In the genomic region with DNA sequence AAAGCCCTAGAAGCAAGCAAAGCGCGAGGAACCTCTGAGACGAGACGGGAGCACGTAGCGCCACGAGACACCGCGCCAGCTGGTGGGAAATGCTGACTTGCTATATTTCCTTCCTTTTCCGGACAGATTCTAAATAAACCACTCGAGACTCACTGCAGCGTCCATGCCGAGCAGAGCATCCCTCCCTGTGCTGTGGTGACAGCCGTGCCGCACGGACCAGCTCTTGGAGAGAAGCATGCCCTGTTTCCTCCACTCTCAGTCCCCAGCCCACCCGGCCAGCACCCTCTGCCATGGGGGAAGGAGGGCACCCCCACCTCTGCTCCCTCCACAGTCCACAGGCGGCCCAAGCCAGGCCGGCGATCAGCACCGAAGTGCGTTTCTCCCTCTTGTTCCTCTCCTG, we compare ENCODE assay signal across 9 mouse cellular contexts. TPM values are rescaled to one million over a fixed set of nuclear protein-coding genes. Genes with fewer than 3 reads are reported as not detected.
DNase-seq lines count a peak whose midpoint lies in the region; ATAC-seq and TF ChIP-seq lines count a peak whose summit lies in the region.
"Had no signal": no experiment of that assay in that cellular context is flagged by ENCODE, and none has a peak within 500 bp of the region (broad histone marks: within the 10 kb centered on the region; RNA-seq: fewer than 3 reads in every experiment).

No protein-coding gene starts in this region.

- H3K27ac ChIP-seq in heart, embryonic 13.5 days (replicated peaks) = peak overlapping the region; percentile 8; the same call in 1 of the 2 replicates
- no peak overlapping the region for H3K27ac ChIP-seq in midbrain, embryonic 13.5 days
- no peak overlapping the region for H3K27ac ChIP-seq in midbrain, embryonic 16.5 days (ENCODE audit: low read length)
- no peak overlapping the region for H3K27ac ChIP-seq in hindbrain, postnatal 0 days
- H3K27ac ChIP-seq in neural tube, embryonic 15.5 days (replicated peaks) = no peak overlapping the region; the same call in 1 of the 2 replicates
- no peak overlapping the region for H3K27ac ChIP-seq in kidney, embryonic 14.5 days (ENCODE audit: low read depth, low read length)

- WGBS in heart, embryonic 13.5 days = 69% methylated on average over 22 of the region's 22 CpGs
- 89% methylated on average over 22 of the region's 22 CpGs for WGBS in midbrain, embryonic 13.5 days
- 81% methylated on average over 22 of the region's 22 CpGs for WGBS in midbrain, embryonic 16.5 days
- WGBS in hindbrain, postnatal 0 days = 82% methylated on average over 22 of the region's 22 CpGs
- 83% methylated on average over 22 of the region's 22 CpGs for WGBS in neural tube, embryonic 15.5 days
- 87% methylated on average over 22 of the region's 22 CpGs for whole genome bisulfite sequencing in kidney, embryonic 14.5 days

- H3K9ac ChIP-seq in heart, embryonic 13.5 days = peak overlapping the region; percentile 40; the same call in 1 of the 2 replicates
- no peak overlapping the region for H3K9ac ChIP-seq in midbrain, embryonic 13.5 days (replicated peaks)
- no peak overlapping the region for H3K9ac ChIP-seq in midbrain, embryonic 16.5 days (ENCODE audit: low read depth, low read length)
- no peak overlapping the region for H3K9ac ChIP-seq in hindbrain, postnatal 0 days (replicated peaks; ENCODE audit: low read length)
- H3K9ac ChIP-seq in neural tube, embryonic 15.5 days (replicated peaks) = no peak overlapping the region
- no peak overlapping the region for H3K9ac ChIP-seq in kidney, embryonic 14.5 days (ENCODE audit: low read depth, low read length)

- no peaks in the 10 kb centered on the region for H3K27me3 ChIP-seq in heart, embryonic 13.5 days (replicated peaks)
- no peaks in the 10 kb centered on the region for H3K27me3 ChIP-seq in midbrain, embryonic 13.5 days
- 0 out of 2 replicates have a peak, but pooled peaks cover 1% of the 10 kb centered on the region for H3K27me3 ChIP-seq in midbrain, embryonic 16.5 days (ENCODE audit: control insufficient read depth, insufficient read depth, low read depth, low read length)
- no peaks in the 10 kb centered on the region for H3K27me3 ChIP-seq in hindbrain, postnatal 0 days (ENCODE audit: insufficient read depth, low read length)
- H3K27me3 ChIP-seq in neural tube, embryonic 15.5 days (replicated peaks) = no peaks in the 10 kb centered on the region
- no peaks in the 10 kb centered on the region for H3K27me3 ChIP-seq in kidney, embryonic 14.5 days (ENCODE audit: control insufficient read depth, insufficient read depth, low read length)

- no peak for DNase-seq in heart, postnatal 14 days
- DNase-seq in hindbrain, postnatal 0 days (ENCODE audit: low spot score) = peak; percentile 27
- no peak for DNase-seq in embryo, embryonic 9.5 days (ENCODE audit: extremely low spot score)
- DNase-seq: gastrocnemius, postnatal 25 days had no signal

- TF ChIP-seq CTCF in hindbrain, postnatal 0 days (IDR thresholded peaks at IDR 0.05; ENCODE audit: low read depth) = no peak

- H3K4me2 ChIP-seq in heart, embryonic 13.5 days = peak overlapping the region; percentile 51
- H3K4me2 ChIP-seq in midbrain, embryonic 13.5 days (replicated peaks) = no peak overlapping the region
- H3K4me2 ChIP-seq in midbrain, embryonic 16.5 days (ENCODE audit: low read length) = no peak overlapping the region
- H3K4me2 ChIP-seq in hindbrain, postnatal 0 days (ENCODE audit: low read depth, low read length) = peak overlapping the region; percentile 5; the same call in 1 of the 2 replicates
- H3K4me2 ChIP-seq in neural tube, embryonic 15.5 days = 0 out of 2 replicates have a peak overlapping the region, but pooled peaks have one; percentile 6
- no peak overlapping the region for H3K4me2 ChIP-seq in kidney, embryonic 14.5 days (replicated peaks; ENCODE audit: low read depth, low read length)

- no peaks in the 10 kb centered on the region for H3K36me3 ChIP-seq in heart, embryonic 13.5 days
- H3K36me3 ChIP-seq in midbrain, embryonic 13.5 days = no peaks in the 10 kb centered on the region
- no peaks in the 10 kb centered on the region for H3K36me3 ChIP-seq in midbrain, embryonic 16.5 days (ENCODE audit: control insufficient read depth, insufficient read depth, low read length)
- no peaks in the 10 kb centered on the region for H3K36me3 ChIP-seq in hindbrain, postnatal 0 days (ENCODE audit: insufficient read depth, low read length)
- no peaks in the 10 kb centered on the region for H3K36me3 ChIP-seq in neural tube, embryonic 15.5 days
- H3K36me3 ChIP-seq in kidney, embryonic 14.5 days (ENCODE audit: control insufficient read depth, insufficient read depth, low read length) = no peaks in the 10 kb centered on the region

- H3K4me3 ChIP-seq in heart, embryonic 13.5 days = no peak overlapping the region
- no peak overlapping the region for H3K4me3 ChIP-seq in midbrain, embryonic 13.5 days (replicated peaks)
- H3K4me3 ChIP-seq in midbrain, embryonic 16.5 days (ENCODE audit: low read depth, low read length) = no peak overlapping the region
- no peak overlapping the region for H3K4me3 ChIP-seq in hindbrain, postnatal 0 days (ENCODE audit: low read length)
- no peak overlapping the region for H3K4me3 ChIP-seq in neural tube, embryonic 15.5 days (replicated peaks)
- H3K4me3 ChIP-seq in kidney, embryonic 14.5 days (ENCODE audit: low read length) = no peak overlapping the region

- H3K4me1 ChIP-seq in heart, embryonic 13.5 days = peaks cover 69% of the 10 kb centered on the region
- peaks cover 8% of the 10 kb centered on the region; the same call in 1 of the 2 replicates for H3K4me1 ChIP-seq in midbrain, embryonic 13.5 days (replicated peaks)
- peaks cover 6% of the 10 kb centered on the region; the same call in 1 of the 2 replicates for H3K4me1 ChIP-seq in midbrain, embryonic 16.5 days (ENCODE audit: control insufficient read depth, insufficient read depth, low read length)
- H3K4me1 ChIP-seq in hindbrain, postnatal 0 days (ENCODE audit: insufficient read depth, low read length) = no peaks in the 10 kb centered on the region; the same call in 1 of the 2 replicates
- H3K4me1 ChIP-seq in neural tube, embryonic 15.5 days = 0 out of 2 replicates have a peak, but pooled peaks cover 14% of the 10 kb centered on the region
- no peaks in the 10 kb centered on the region for H3K4me1 ChIP-seq in kidney, embryonic 14.5 days (ENCODE audit: control insufficient read depth, insufficient read depth, low read length)

- H3K9me3 ChIP-seq in heart, embryonic 13.5 days = no peaks in the 10 kb centered on the region
- H3K9me3 ChIP-seq in midbrain, embryonic 13.5 days = no peaks in the 10 kb centered on the region
- H3K9me3 ChIP-seq in midbrain, embryonic 16.5 days (replicated peaks; ENCODE audit: control insufficient read depth, low read length, poor library complexity, severe bottlenecking) = no peaks in the 10 kb centered on the region
- H3K9me3 ChIP-seq in hindbrain, postnatal 0 days (ENCODE audit: low read length) = no peaks in the 10 kb centered on the region
- H3K9me3 ChIP-seq in neural tube, embryonic 15.5 days (replicated peaks) = no peaks in the 10 kb centered on the region
- H3K9me3 ChIP-seq in kidney, embryonic 14.5 days (ENCODE audit: control insufficient read depth, low read length) = no peaks in the 10 kb centered on the region

- no peak for ATAC-seq in heart, embryonic 13.5 days (ENCODE audit: extremely low read depth, insufficient number of reproducible peaks, low FRiP score, low TSS enrichment)
- peak; percentile 43; the same call in 1 of the 2 replicates for ATAC-seq in midbrain, embryonic 13.5 days
- no peak for ATAC-seq in midbrain, embryonic 16.5 days
- no peak for ATAC-seq in hindbrain, postnatal 0 days
- peak; percentile 58; the same call in 1 of the 2 replicates for ATAC-seq in neural tube, embryonic 15.5 days (ENCODE audit: low FRiP score)
- no peak for ATAC-seq in kidney, embryonic 14.5 days (ENCODE audit: low FRiP score, low TSS enrichment)

- intact Hi-C loops in heart, postnatal 14 days (cut with DNase I) = loop anchor here (5.0 kb wide), 1 partner anchor 484 kb away; no protein-coding TSS in a partner anchor

RNA-seq across cellular contexts. Expression of a gene that starts 33.9 kb away (rescaled TPM):
- 5.1 and 5.2 TPM in 2 replicates for polyA plus RNA-seq in heart, embryonic 13.5 days (2015; fragmentation: Nextera tagmentation; extraction: Ambion mirVana)
- 10 to 100 TPM; 67.8 to 70.3 TPM for total RNA-seq in heart, postnatal 14 days (2021)
- 1.1 TPM in 2 replicates for polyA plus RNA-seq in midbrain, embryonic 13.5 days (2015; fragmentation: Nextera tagmentation; extraction: Ambion mirVana)
- 4.1 and 5.1 TPM in 2 replicates for polyA plus RNA-seq in midbrain, embryonic 16.5 days (2015; fragmentation: Nextera tagmentation; extraction: Ambion mirVana)
- total RNA-seq in hindbrain, postnatal 0 days (2014; rRNA removed) = 45.4 and 50.1 TPM in 2 replicates
- polyA plus RNA-seq in hindbrain, postnatal 0 days (2015; fragmentation: Nextera tagmentation; extraction: Ambion mirVana) = 5.5 and 5.8 TPM in 2 replicates
- 6.6 and 7.3 TPM in 2 replicates for polyA plus RNA-seq in neural tube, embryonic 15.5 days (2015; fragmentation: Nextera tagmentation; extraction: Ambion mirVana)
- polyA plus RNA-seq in kidney, embryonic 14.5 days (2014; fragmentation: Nextera tagmentation; extraction: Ambion mirVana) = 0.40 and 1.0 TPM in 2 replicates

Comparison
In these comparisons a context has a peak if more than half of its experiments do, and no peak if none do; other contexts are left out.
1. ATAC-seq: peak in midbrain, embryonic 13.5 days (single experiment) and neural tube, embryonic 15.5 days (single experiment); none in heart, embryonic 13.5 days (single experiment), midbrain, embryonic 16.5 days (single experiment), hindbrain, postnatal 0 days (single experiment) and kidney, embryonic 14.5 days (single experiment).
2. H3K4me2 ChIP-seq: peak in heart, embryonic 13.5 days (single experiment), hindbrain, postnatal 0 days (single experiment) and neural tube, embryonic 15.5 days (single experiment); none in midbrain, embryonic 13.5 days (single experiment), midbrain, embryonic 16.5 days (single experiment) and kidney, embryonic 14.5 days (single experiment).